Mouse (Mus musculus): ENCODE measurements around the gene Gm20388. TPM values are rescaled to one million over a fixed set of nuclear protein-coding genes. Genes with fewer than 3 reads are reported as not detected.

Gm20388 gene
- polyA plus RNA-seq, 1 experiment from 2014 or later, result not detected

DNA sequence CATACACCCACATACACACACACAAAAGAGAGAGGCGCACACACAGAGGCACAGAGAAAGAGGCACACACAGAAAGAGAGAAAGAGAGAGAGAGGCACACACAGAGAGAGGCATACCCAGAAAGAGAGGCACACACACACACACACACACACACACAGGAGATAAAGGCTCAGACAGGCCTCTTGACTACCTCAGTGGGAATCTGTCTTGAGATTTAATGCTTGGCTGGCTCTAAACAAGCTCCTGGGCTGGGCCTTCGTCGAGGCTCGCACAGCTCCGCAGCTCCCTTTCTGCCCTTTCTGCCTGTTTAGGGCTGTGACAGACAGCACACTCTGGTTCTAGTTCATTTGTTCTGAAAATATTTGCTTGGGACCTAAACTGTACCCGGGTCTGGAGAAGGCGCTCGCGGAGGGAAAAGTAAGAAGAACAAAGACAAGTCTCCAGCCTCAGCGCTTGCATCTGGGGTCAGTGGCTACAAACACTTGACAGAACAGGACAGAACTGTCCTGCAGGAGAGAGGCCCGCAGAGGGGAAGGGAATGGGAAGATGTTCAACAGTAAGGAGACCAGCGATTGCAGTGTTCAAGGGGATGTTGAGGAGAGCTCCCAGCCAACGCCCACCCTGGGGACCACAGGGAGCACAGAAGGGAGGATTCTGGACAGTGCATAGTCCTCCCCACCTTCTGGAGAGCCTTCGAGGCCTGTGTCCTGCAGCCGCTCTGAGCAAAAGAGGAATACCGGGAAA, 3880.6 kb downstream of the Gm20388 start:
- ATAC-seq, result no peak
- Histone ChIP-seq H3K9ac (no peak overlapping the region), H3K27ac (no peak overlapping the region), H3K4me2 (no peak overlapping the region), H3K9me3 (replicated peaks) (no peaks in the 10 kb centered on the region), H3K36me3 (no peaks in the 10 kb centered on the region), H3K27me3 (replicated peaks) (0 out of 2 replicates have a peak, but pooled peaks cover 8% of the 10 kb centered on the region), H3K4me1 (peaks cover 16% of the 10 kb centered on the region), H3K4me3 (no peak overlapping the region)
- WGBS (ENCODE audit: insufficient replicate concordance), result 83% methylated on average over 16 of the region's 16 CpGs

DNA sequence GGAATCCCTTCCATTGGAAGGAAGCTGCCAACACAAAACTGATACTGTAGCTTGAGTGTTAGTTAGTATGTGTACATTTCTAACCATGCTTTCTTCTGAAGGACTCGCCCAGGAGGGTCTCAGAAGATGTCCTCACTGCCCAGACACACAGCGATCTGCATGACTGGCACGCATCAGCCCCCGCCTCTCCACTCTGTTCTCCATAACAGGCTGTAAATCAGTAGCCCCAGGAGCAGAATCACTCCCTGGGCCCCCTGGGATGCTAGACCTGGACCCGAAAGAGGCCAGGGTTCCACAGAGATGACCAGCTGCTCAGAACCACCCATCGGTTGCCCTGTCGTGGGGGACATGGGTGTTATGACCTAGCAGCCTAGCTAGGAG, 3881.2 kb downstream of the Gm20388 start:
- no peak for ATAC-seq
- WGBS (ENCODE audit: insufficient replicate concordance), result 74% methylated on average over 7 of the region's 7 CpGs

DNA sequence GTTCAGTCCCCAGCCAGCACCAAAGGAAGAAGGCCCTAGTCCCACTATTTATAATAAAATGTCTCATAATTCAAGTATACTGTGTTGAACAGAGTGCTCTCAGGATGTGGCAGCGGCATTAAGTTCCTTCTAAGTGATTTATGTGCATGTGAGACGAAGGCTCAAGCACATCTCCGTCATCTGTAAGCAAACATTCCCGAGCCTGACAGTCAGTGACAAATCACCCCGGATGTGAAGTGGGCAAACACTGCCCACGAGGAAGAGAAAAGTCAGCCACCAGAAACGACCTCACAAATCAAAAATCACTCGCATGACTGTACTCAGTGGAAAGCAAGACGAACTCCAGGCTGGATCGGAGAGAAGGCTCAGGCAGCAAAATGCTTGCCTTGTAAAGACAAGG, 3883.3 kb downstream of the Gm20388 start:
- Histone ChIP-seq H3K27ac (no peak overlapping the region), H3K27me3 (replicated peaks) (0 out of 2 replicates have a peak, but pooled peaks cover 3% of the 10 kb centered on the region), H3K36me3 (no peaks in the 10 kb centered on the region), H3K9me3 (replicated peaks) (no peaks in the 10 kb centered on the region), H3K4me2 (no peak overlapping the region), H3K4me1 (peaks cover 34% of the 10 kb centered on the region), H3K9ac (no peak overlapping the region), H3K4me3 (no peak overlapping the region)
- no peak for ATAC-seq
- 59% methylated on average over 10 of the region's 10 CpGs for WGBS (ENCODE audit: insufficient replicate concordance)

More for the DNA sequence above, 3881.2 kb downstream of the Gm20388 start:
- no peak overlapping the region for H3K9ac ChIP-seq
- no peaks in the 10 kb centered on the region for H3K36me3 ChIP-seq
- no peak overlapping the region for H3K4me2 ChIP-seq
- H3K27me3 ChIP-seq (replicated peaks), result 0 out of 2 replicates have a peak, but pooled peaks cover 3% of the 10 kb centered on the region
- H3K4me1 ChIP-seq, result peaks cover 22% of the 10 kb centered on the region
- H3K4me3 ChIP-seq, result no peak overlapping the region
- H3K9me3 ChIP-seq (replicated peaks), result no peaks in the 10 kb centered on the region
- H3K27ac ChIP-seq, result no peak overlapping the region

DNA sequence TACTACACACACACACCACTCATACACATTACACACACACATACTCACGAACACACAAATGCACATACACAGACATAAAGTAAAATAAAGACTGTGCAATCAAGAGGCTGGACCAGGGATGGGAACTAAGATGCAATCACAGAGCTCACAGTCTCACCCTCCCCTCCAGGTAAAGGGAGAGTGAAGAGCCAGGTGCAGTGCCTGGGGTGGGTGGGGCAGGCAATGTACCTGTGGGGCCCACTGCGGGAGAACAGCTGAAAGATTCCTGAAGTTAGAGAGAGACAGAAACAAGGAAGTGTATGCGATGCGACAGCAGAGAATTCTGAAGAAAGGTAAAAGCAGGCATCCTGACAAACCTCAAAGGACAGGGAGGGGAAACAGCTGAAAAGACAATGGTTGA, 3884.1 kb downstream of the Gm20388 start:
- H3K36me3 ChIP-seq, result no peaks in the 10 kb centered on the region
- no peak for ATAC-seq
- H3K4me1 ChIP-seq, result peaks cover 42% of the 10 kb centered on the region
- 74% methylated on average over 4 of the region's 4 CpGs for WGBS (ENCODE audit: insufficient replicate concordance)
- H3K4me2 ChIP-seq, result no peak overlapping the region
- no peak overlapping the region for H3K9ac ChIP-seq
- no peaks in the 10 kb centered on the region for H3K9me3 ChIP-seq (replicated peaks)
- H3K4me3 ChIP-seq, result no peak overlapping the region
- H3K27ac ChIP-seq, result no peak overlapping the region
- no peaks in the 10 kb centered on the region for H3K27me3 ChIP-seq (replicated peaks)

DNA sequence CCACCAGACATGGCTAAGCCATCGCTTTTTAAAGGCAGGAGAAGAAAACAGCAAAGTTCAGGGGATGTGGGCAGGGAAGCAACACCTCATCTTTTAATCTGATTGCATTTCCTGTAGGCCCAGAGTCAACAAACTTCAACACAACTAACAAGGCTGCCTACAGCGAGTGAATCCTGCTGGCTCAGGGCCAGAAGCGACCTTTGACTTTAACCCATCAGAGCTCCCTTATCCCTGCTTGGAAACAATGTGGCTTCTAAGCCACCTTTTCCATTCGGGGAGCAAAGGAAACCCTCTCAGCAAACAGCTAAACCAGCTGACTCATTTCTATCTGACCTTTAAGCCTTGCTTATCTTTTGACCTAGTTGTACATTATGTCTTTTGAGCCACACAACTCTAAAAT, 3886.1 kb downstream of the Gm20388 start:
- H3K9me3 ChIP-seq (replicated peaks), result no peaks in the 10 kb centered on the region; the same call in 1 of the 2 replicates
- H3K27ac ChIP-seq, result peak overlapping the region; percentile 85
- ATAC-seq, result no peak
- H3K4me3 ChIP-seq, result no peak overlapping the region
- peaks cover 54% of the 10 kb centered on the region for H3K4me1 ChIP-seq
- no peak overlapping the region for H3K4me2 ChIP-seq
- no peak overlapping the region for H3K9ac ChIP-seq
- 26% methylated on average over 4 of the region's 4 CpGs for WGBS (ENCODE audit: insufficient replicate concordance)
- H3K27me3 ChIP-seq (replicated peaks), result no peaks in the 10 kb centered on the region
- no peaks in the 10 kb centered on the region for H3K36me3 ChIP-seq

DNA sequence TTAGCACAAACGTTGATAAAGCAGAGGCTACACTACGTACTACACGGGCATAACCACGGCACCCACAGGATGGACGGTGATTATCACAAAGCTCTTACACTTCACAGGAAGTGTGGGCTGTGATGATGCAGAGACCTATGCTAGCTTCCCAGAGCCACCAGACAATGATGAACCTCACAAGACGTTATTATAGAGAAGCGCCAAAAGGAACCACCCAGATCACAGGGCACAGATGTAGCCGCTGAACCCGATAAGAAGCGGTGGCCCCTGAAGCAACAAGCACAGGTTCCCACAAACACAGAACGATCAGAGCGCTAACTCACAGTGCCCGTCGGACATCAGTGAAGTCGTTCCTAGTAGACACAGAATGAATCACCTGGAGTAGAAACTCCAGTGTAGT, 3887.3 kb downstream of the Gm20388 start:
- peak overlapping the region; percentile 59 for H3K4me2 ChIP-seq
- H3K4me3 ChIP-seq, result peak overlapping the region; percentile 19
- H3K27me3 ChIP-seq (replicated peaks), result no peaks in the 10 kb centered on the region
- H3K4me1 ChIP-seq, result peaks cover 54% of the 10 kb centered on the region
- H3K9me3 ChIP-seq (replicated peaks), result no peaks in the 10 kb centered on the region; the same call in 1 of the 2 replicates
- H3K36me3 ChIP-seq, result no peaks in the 10 kb centered on the region
- H3K27ac ChIP-seq, result peak overlapping the region; percentile 85
- H3K9ac ChIP-seq, result peak overlapping the region; percentile 27; the same call in 1 of the 2 replicates
- WGBS (ENCODE audit: insufficient replicate concordance), result 10% methylated on average over 15 of the region's 15 CpGs
- ATAC-seq, result peak; percentile 90

DNA sequence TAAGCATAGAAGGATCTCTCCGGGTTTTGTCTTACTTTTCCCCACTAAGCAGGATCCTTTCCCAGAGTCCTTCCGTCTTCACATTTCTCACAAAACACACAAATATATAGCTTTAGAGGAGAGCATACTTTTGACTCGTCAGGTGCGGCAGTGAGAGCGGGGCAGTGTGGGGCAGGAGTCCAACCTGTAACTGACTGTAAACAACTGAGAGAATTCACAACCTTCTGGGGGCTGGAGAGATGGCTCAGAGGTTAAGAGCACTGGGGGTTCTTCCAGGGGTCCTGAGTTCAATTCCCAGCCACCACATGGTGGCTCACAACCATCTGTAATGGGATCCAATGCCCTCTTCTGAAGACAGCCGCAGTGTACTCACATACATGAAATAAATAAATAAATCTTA, 3888.8 kb downstream of the Gm20388 start:
- peak overlapping the region; percentile 85 for H3K27ac ChIP-seq
- no peak overlapping the region for H3K4me3 ChIP-seq
- H3K4me2 ChIP-seq, result no peak overlapping the region
- no peak for ATAC-seq
- H3K4me1 ChIP-seq, result peaks cover 54% of the 10 kb centered on the region
- no peaks in the 10 kb centered on the region; the same call in 1 of the 2 replicates for H3K9me3 ChIP-seq (replicated peaks)
- WGBS (ENCODE audit: insufficient replicate concordance), result 78% methylated on average over 6 of the region's 6 CpGs
- H3K9ac ChIP-seq, result no peak overlapping the region
- H3K36me3 ChIP-seq, result no peaks in the 10 kb centered on the region
- no peaks in the 10 kb centered on the region for H3K27me3 ChIP-seq (replicated peaks)

DNA sequence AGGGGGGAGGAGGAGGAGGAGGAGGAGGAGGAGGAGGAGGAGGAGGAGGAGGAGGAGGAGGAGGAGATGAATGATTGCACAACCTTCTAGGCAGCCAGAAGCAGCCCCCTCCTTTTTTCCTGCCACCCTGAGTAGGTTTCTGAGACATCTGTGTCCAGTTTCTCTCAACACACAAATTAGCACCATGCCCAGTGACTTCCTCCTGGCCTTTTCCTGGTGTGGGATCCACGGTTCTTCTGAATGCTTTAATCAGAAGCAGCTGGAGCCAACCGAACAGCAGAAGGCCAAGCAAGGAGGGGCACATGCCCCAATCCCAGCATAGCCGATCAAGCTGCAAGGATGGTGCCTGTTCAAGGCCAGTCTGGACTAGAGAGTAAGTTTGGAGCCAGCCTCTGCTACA, 3889.2 kb downstream of the Gm20388 start:
- Histone ChIP-seq H3K4me2 (no peak overlapping the region), H3K9me3 (replicated peaks) (no peaks in the 10 kb centered on the region; the same call in 1 of the 2 replicates), H3K9ac (no peak overlapping the region), H3K27ac (peak overlapping the region; percentile 85), H3K4me3 (no peak overlapping the region), H3K27me3 (replicated peaks) (no peaks in the 10 kb centered on the region), H3K4me1 (peaks cover 51% of the 10 kb centered on the region), H3K36me3 (no peaks in the 10 kb centered on the region)
- no peak for ATAC-seq
- WGBS (ENCODE audit: insufficient replicate concordance), result 23% methylated on average over 3 of the region's 3 CpGs

DNA sequence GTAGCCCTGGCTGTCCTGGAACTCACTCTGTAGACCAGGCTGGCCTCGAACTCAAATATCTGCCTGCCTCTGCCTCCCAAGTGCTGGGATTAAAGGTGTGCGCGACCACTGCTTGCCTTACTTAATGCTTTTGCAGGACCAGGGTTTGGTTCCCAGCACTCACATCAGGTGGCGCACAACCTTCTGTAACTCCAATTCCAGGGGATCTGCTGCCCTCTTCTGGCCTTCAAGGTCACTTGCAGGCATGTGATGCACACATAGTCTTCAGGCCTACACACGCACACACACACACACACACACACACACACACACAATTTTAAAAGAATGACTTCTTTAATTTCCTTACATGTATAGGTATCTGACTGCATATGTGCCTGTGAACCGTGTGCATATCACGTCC, 3890.2 kb downstream of the Gm20388 start:
- Histone ChIP-seq H3K9me3 (replicated peaks) (no peaks in the 10 kb centered on the region; the same call in 1 of the 2 replicates), H3K4me1 (peaks cover 61% of the 10 kb centered on the region), H3K27me3 (replicated peaks) (no peaks in the 10 kb centered on the region), H3K27ac (no peak overlapping the region), H3K4me2 (no peak overlapping the region), H3K4me3 (no peak overlapping the region), H3K9ac (no peak overlapping the region), H3K36me3 (no peaks in the 10 kb centered on the region)
- no peak for ATAC-seq
- WGBS (ENCODE audit: insufficient replicate concordance), result 80% methylated on average over 6 of the region's 7 CpGs

DNA sequence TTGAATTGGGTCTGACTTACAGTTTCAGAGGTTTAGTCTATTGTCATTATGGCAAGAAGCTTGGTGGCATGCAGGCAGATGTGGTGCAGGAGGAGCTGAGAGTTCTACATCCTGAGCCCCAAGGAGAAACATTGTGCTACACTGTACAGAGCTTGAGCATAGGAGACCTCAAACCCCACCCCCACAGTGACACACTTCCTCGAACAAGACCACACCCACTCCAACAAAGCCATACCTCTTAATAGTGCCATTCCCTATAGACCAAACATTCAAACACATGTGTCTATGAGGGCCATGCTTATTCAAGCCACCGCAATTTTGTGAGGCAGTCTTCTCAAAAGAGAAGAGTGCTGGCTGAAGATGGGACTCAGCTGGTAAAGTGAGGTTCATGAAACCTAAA, 3890.9 kb downstream of the Gm20388 start:
- Histone ChIP-seq H3K9ac (no peak overlapping the region), H3K36me3 (no peaks in the 10 kb centered on the region), H3K27ac (no peak overlapping the region), H3K4me1 (peaks cover 61% of the 10 kb centered on the region), H3K27me3 (replicated peaks) (no peaks in the 10 kb centered on the region), H3K9me3 (replicated peaks) (no peaks in the 10 kb centered on the region; the same call in 1 of the 2 replicates), H3K4me2 (no peak overlapping the region), H3K4me3 (no peak overlapping the region)
- ATAC-seq, result no peak
- 74% methylated on average over 2 of the region's 2 CpGs for WGBS (ENCODE audit: insufficient replicate concordance)

DNA sequence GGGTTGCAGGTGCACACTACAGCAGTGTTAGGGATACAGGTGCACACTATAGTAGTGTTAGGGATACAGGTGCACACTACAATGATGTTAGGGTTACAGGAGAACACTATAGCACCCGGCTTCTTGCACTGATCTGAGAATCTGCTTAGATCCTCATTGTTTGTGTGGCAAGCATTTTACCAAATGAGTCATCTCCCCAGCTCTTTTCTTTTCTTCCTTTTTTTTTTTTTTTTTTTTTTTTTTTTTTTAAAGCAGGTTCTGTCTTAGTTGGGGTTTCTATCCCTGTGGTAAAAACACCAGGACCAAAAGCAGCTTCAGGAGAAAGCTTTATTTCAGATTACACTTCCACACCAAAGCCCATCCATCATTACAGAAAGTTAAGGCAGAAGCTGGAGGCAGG, 3893.0 kb downstream of the Gm20388 start:
- no peaks in the 10 kb centered on the region; the same call in 1 of the 2 replicates for H3K9me3 ChIP-seq (replicated peaks)
- H3K4me3 ChIP-seq, result no peak overlapping the region
- H3K4me1 ChIP-seq, result peaks cover 61% of the 10 kb centered on the region
- H3K9ac ChIP-seq, result no peak overlapping the region
- H3K4me2 ChIP-seq, result no peak overlapping the region
- WGBS (ENCODE audit: insufficient replicate concordance), result 68% methylated on average over 1 of the region's 1 CpGs
- no peak overlapping the region for H3K27ac ChIP-seq
- H3K36me3 ChIP-seq, result 0 out of 2 replicates have a peak, but pooled peaks cover under 1% of the 10 kb centered on the region
- H3K27me3 ChIP-seq (replicated peaks), result no peaks in the 10 kb centered on the region
- ATAC-seq, result no peak

DNA sequence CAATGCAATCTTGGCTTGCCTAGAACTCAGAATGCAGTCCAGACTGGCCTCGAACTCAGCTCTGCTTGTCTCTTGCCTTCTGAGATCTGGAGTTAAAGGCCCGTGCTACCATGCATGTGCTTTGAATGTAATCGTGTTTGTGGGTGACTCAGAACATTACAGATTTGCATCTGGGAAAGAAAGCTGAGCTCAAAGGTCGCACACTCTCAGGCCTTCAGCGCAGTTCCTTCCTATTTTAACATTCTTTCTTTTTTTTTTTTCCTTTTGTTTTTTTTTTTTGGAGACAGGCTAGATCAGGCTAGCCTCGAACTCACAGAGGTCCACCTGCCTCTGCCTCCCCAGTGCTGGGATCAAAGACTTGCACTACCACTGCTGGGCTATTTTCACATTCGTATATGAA, 3893.9 kb downstream of the Gm20388 start:
- no peak overlapping the region for H3K27ac ChIP-seq
- no peaks in the 10 kb centered on the region for H3K27me3 ChIP-seq (replicated peaks)
- WGBS (ENCODE audit: insufficient replicate concordance), result 69% methylated on average over 7 of the region's 7 CpGs
- no peak overlapping the region for H3K4me3 ChIP-seq
- H3K9ac ChIP-seq, result no peak overlapping the region
- no peak overlapping the region for H3K4me2 ChIP-seq
- peaks cover 7% of the 10 kb centered on the region; the same call in 1 of the 2 replicates for H3K36me3 ChIP-seq
- no peaks in the 10 kb centered on the region; the same call in 1 of the 2 replicates for H3K9me3 ChIP-seq (replicated peaks)
- peaks cover 59% of the 10 kb centered on the region for H3K4me1 ChIP-seq
- no peak for ATAC-seq

Data from liver, embryonic 12.5 days (tissue).